Mouse (Mus musculus) urinary bladder, postnatal 36 days (tissue): Measurements from ENCODE around the gene Casc3.

ENCODE experiments used
- DNase-seq, 2 experiments: peaks; one replicate each; pipeline ENCODE4 v3.0.0; 2022; ENCODE audit warnings: low spot score in 2 of 2, mixed read lengths in 1 of 2

The Casc3 gene

GRCm38 (mm10) chr11:98869906-98870305 lies 65.2 kb downstream of the Casc3 start:
- no peak for DNase-seq

GRCm38 (mm10) chr11:98870791-98871190 lies 66.1 kb downstream of the Casc3 start:
- DNase-seq, result no peak

GRCm38 (mm10) chr11:98871416-98871815 lies 66.7 kb downstream of the Casc3 start:
- DNase-seq, result no peak

- no peak for DNase-seq
These were observed 67.3 kb downstream of the Casc3 start for GRCm38 (mm10) chr11:98872040-98872439.

- DNase-seq, result no peak
These were observed 69.2 kb downstream of the Casc3 start for GRCm38 (mm10) chr11:98873900-98874299.

GRCm38 (mm10) chr11:98877001-98877400 lies 72.3 kb downstream of the Casc3 start:
- DNase-seq, result no peak
